Mouse (Mus musculus) embryonic facial prominence, embryonic 10.5 days (tissue): ENCODE data around the gene Uspl1. TPM values are rescaled to one million over a fixed set of nuclear protein-coding genes. Genes with fewer than 3 reads are reported as not detected.

Source experiments
- DNase-seq: peaks from one replicate; pipeline ENCODE4 v3.0.0-alpha.2; 2017; ENCODE audit warnings: low spot score
- H3K27ac ChIP-seq: fragments of 300-500 bp; sonication (generic); replicated peaks from 2 replicates; pipeline ENCODE4 v1.5.1; 2016; ENCODE audit warnings: mild to moderate bottlenecking
- H3K27me3 ChIP-seq: fragments of 300-500 bp; sonication (generic); replicated peaks from 2 replicates; pipeline ENCODE4 v1.6.1; 2016; ENCODE audit warnings: low read depth, mild to moderate bottlenecking; ENCODE audit not compliant: poor library complexity, severe bottlenecking
- H3K36me3 ChIP-seq: fragments of 300-500 bp; sonication (generic); replicated peaks from 2 replicates; pipeline ENCODE4 v1.6.1; 2016; ENCODE audit warnings: mild to moderate bottlenecking, moderate library complexity
- H3K4me1 ChIP-seq: fragments of 300-500 bp; sonication (generic); 2 replicates; pipeline ENCODE4 v1.6.1; 2016
- H3K4me3 ChIP-seq: fragments of 300-500 bp; sonication (generic); 2 replicates; pipeline ENCODE4 v1.5.1; 2016; ENCODE audit warnings: mild to moderate bottlenecking, moderate library complexity
- H3K9me3 ChIP-seq: fragments of 300-500 bp; sonication (generic); 2 replicates; pipeline ENCODE4 v1.6.1; 2016; ENCODE audit warnings: mild to moderate bottlenecking
- WGBS: fragments of 180-500 bp; shearing (Covaris S2); methylation state at CpG from one replicate; pipeline ENCODE4 v1.1.7; 2016; 5-methylcytosine and 5-hydroxymethylcytosine counted together
- microRNA-seq: library from miRNA; unstranded; fragments of <30 nt; microRNA quantifications from one replicate; pipeline ENCODE4, GENCODE M21; 2017
- polyA plus RNA-seq: library from polyadenylated mRNA; unstranded; fragments of >200 nt; fragmentation: Nextera tagmentation; extraction: Ambion mirVana; gene quantifications from 2 replicates; pipeline ENCODE4 v1.2.1, GENCODE M21; 2016

The Uspl1 gene
- polyA plus RNA-seq, 1 experiment from 2014 or later, result 76.3 TPM

DNA sequence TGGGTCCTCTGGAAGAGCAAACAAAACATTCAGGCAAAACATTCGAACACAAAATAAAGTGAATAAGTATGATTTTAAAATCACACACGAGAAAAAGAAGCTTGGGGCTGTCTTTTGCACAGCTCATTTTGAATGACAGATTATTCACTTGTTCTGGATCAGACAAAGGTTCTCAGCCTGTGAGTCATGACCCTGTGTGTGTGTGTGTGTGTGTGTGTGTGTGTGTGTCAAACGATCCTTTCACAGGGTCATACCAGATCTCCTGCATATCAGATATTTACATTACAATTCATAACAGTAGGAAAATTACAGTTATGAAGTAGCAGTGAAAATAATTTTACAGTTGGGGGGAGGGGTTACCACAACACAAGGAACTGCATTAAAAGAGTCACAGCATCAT is 68.2 kb downstream of the Uspl1 start:
- H3K36me3 ChIP-seq, result no peaks in the 10 kb centered on the region
- no peak for DNase-seq
- 91% methylated on average over 3 of the region's 3 CpGs for WGBS
- peaks cover 9% of the 10 kb centered on the region; the same call in 1 of the 2 replicates for H3K4me1 ChIP-seq
- no peaks in the 10 kb centered on the region for H3K27me3 ChIP-seq
- H3K4me3 ChIP-seq, result no peak overlapping the region
- no peaks in the 10 kb centered on the region for H3K9me3 ChIP-seq
- H3K27ac ChIP-seq, result no peak overlapping the region

DNA sequence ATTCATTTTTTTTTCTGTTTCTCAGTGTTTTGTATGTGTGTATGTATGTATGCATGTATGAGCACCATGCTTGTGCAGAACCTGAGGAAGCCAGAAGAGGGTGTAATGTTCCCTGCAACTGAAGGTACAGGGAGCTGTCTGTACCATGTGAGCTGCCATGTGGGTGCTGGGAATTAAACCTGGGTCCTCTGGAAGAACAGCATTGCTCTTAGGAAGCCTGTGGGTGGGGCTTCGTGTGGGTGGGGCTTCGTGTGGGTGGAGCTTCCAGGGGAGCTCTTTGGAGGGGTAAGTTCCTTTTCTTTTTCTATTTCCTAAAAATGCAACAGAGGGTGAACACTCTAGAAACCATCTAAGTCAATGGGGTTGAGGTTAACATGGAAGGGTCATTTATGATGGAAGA is 69.3 kb downstream of the Uspl1 start:
- Histone ChIP-seq H3K27ac (no peak overlapping the region), H3K27me3 (no peaks in the 10 kb centered on the region), H3K9me3 (no peaks in the 10 kb centered on the region), H3K4me3 (no peak overlapping the region), H3K36me3 (no peaks in the 10 kb centered on the region), H3K4me1 (peaks cover 14% of the 10 kb centered on the region)
- no peak for DNase-seq
- WGBS, result 71% methylated on average over 2 of the region's 2 CpGs

DNA sequence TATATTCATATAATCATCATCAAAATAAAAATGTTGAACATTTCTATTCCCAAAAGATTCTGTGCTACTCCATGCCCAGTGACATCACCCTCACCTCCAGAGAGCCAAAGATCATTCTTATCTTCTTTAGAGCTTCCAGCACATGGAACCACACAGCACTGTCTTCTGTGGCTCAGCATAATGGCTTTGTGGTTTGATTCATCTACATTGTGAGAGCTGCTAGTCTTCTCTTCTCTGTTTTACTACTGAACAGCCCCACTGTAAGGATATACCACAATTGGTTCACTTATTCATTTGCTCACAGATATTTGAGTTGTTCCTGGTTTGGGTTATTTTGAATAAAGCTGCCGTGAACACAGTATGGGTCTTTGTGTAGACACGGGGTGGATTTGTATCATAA is 71.4 kb downstream of the Uspl1 start:
- Histone ChIP-seq H3K4me3 (no peak overlapping the region), H3K9me3 (no peaks in the 10 kb centered on the region), H3K36me3 (no peaks in the 10 kb centered on the region), H3K4me1 (peaks cover 25% of the 10 kb centered on the region), H3K27me3 (no peaks in the 10 kb centered on the region), H3K27ac (no peak overlapping the region)
- WGBS, result 90% methylated on average over 2 of the region's 2 CpGs
- DNase-seq, result no peak

DNA sequence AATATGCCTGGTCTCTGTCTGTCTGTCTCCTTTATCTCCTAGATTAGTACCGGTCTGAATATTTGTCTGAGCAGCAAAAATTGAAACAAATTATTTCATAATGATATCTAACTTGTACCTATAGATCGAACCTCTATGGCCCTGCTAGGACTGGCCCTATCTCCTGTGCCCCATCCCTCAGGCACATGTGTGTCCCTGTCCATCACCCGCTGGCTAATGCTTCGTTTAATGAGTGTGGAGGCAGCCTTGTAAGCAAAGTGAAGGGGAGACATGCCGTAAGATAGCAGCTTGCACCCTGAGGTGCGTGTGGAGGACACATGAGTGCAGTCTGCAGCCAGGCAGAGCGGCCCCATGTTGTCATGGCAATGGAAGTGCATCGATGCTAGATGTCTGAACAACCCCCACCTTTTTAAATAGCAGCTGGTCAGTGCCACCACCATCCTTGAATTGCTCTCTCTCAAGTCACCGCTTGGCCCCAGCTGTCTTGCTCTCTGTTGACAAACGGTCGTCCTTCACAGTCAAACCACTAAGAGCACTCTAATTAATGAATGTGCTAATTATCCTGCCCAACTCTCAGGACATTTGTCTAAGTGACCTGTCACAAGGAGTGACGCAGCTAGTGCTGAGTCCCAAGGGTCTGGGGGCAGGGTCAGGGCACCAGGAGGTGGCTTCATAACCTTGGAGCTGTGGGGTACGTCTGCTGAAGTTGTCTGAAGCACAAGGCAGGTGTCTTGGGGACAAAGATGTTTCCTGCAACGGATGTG is 73.5 kb downstream of the Uspl1 start:
- H3K27me3 ChIP-seq, result no peaks in the 10 kb centered on the region
- no peaks in the 10 kb centered on the region for H3K9me3 ChIP-seq
- no peak overlapping the region for H3K27ac ChIP-seq
- no peaks in the 10 kb centered on the region for H3K36me3 ChIP-seq
- no peak for DNase-seq
- H3K4me1 ChIP-seq, result peaks cover 25% of the 10 kb centered on the region
- 60% methylated on average over 14 of the region's 14 CpGs for WGBS
- H3K4me3 ChIP-seq, result no peak overlapping the region

DNA sequence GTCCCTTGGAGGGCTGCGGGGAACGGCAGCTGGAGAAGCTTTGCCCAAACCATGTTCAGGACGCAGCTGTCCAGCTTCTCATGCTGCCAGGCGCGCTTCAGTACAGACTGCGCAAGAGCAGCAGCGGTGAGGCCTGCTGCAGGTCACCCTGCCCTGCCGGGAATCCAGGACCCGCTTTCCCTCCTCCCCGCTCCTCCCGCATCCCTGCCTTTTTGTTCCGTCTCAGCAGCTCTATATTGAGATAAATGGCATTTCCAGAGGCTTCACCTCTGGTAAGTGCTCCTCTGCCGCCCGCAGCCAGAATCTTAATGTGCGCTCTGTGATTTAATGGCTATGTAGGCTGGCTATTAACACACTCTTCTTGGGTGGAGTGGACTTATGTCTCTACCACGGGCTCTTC is 74.9 kb downstream of the Uspl1 start:
- Histone ChIP-seq H3K27me3 (no peaks in the 10 kb centered on the region), H3K4me1 (peaks cover 25% of the 10 kb centered on the region), H3K9me3 (no peaks in the 10 kb centered on the region), H3K4me3 (peak overlapping the region; percentile 13; the same call in 1 of the 2 replicates), H3K36me3 (no peaks in the 10 kb centered on the region), H3K27ac (peak overlapping the region; percentile 57)
- peak; percentile 41 for DNase-seq
- WGBS, result 50% methylated on average over 16 of the region's 16 CpGs

GRCm38 (mm10) chr5:149261449-149261848 is 77.3 kb downstream of the Uspl1 start:
- WGBS, result 72% methylated on average over 7 of the region's 7 CpGs

GRCm38 (mm10) chr5:149261866-149262265 is 77.7 kb downstream of the Uspl1 start:
- Histone ChIP-seq H3K36me3 (no peaks in the 10 kb centered on the region), H3K27me3 (no peaks in the 10 kb centered on the region), H3K4me3 (no peak overlapping the region), H3K9me3 (no peaks in the 10 kb centered on the region), H3K4me1 (peaks cover 35% of the 10 kb centered on the region), H3K27ac (no peak overlapping the region)
- 63% methylated on average over 6 of the region's 6 CpGs for WGBS
- DNase-seq, result no peak

More at GRCm38 (mm10) chr5:149261449-149261848, 77.3 kb downstream of the Uspl1 start:
- H3K27me3 ChIP-seq, result no peaks in the 10 kb centered on the region
- H3K4me3 ChIP-seq, result no peak overlapping the region
- H3K9me3 ChIP-seq, result no peaks in the 10 kb centered on the region
- peaks cover 35% of the 10 kb centered on the region for H3K4me1 ChIP-seq
- DNase-seq, result no peak
- no peaks in the 10 kb centered on the region for H3K36me3 ChIP-seq
- no peak overlapping the region for H3K27ac ChIP-seq

DNA sequence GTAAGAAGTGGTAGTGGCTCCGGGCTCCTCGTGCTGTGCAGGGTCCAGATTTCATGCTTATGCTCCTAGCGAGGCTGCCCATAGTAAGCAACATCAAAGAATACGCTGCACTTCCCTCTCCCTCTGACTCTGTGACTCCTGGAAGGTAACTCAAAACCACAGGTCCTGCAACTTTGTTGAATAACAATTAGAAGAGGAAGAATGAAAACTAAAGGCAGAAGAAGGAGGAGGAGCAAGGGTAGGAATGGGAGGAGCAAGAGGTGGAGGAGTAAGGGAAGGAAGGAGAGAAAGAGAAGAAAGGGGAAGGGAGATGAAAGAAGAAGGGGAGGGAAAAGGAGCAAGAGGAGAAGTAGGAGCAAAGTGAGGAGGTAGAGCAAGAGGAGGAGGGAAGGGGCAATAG is 80.3 kb downstream of the Uspl1 start, which contains the start of gene Alox5ap:
TSS of gene Alox5ap (plus strand) at position 363 of the 400 bp plus-strand sequence.
- H3K36me3 ChIP-seq, result no peaks in the 10 kb centered on the region
- no peaks in the 10 kb centered on the region for H3K9me3 ChIP-seq
- 58% methylated on average over 4 of the region's 4 CpGs for WGBS
- no peaks in the 10 kb centered on the region for H3K27me3 ChIP-seq
- DNase-seq, result no peak
- H3K4me1 ChIP-seq, result peaks cover 12% of the 10 kb centered on the region
- H3K27ac ChIP-seq, result peak within 1 kb of the TSS; percentile 2; the same call in 1 of the 2 replicates
- H3K4me3 ChIP-seq, result no peak within 1 kb of the TSS

GRCm38 (mm10) chr5:149264878-149265279 is 80.7 kb downstream of the Uspl1 start:
- DNase-seq, result no peak
- WGBS, result 62% methylated on average over 6 of the region's 6 CpGs
- H3K4me1 ChIP-seq, result peaks cover 10% of the 10 kb centered on the region
- no peak overlapping the region for H3K4me3 ChIP-seq
- H3K27me3 ChIP-seq, result no peaks in the 10 kb centered on the region
- no peaks in the 10 kb centered on the region for H3K36me3 ChIP-seq
- H3K9me3 ChIP-seq, result no peaks in the 10 kb centered on the region
- peak overlapping the region; percentile 2; the same call in 1 of the 2 replicates for H3K27ac ChIP-seq

Small RNA genes lying within 50 kb of the gene (microRNA-seq; reads per million reads assigned to microRNA genes)
- gene Gm24105, result not detected

Other genes with a start within 250 kb of the Uspl1 start
- gene Gm42791, start 189.2 kb upstream of the Uspl1 start, polyA plus RNA-seq, result 0.49 and 4.6 TPM in 2 replicates
- gene Hmgb1, start 139 bp downstream of the Uspl1 start, polyA plus RNA-seq, result 1,556 and 1,753 TPM in 2 replicates
- gene Alox5ap, start 80.4 kb downstream of the Uspl1 start, polyA plus RNA-seq, result 5.5 and 5.8 TPM in 2 replicates
- gene Medag, start 227.4 kb downstream of the Uspl1 start, polyA plus RNA-seq, result 0.17 and 0.38 TPM in 2 replicates